Mouse (Mus musculus) stomach, postnatal 0 days (tissue): ENCODE measurements around the gene Tbc1d12.

ENCODE experiments used
- CTCF ChIP-seq: IDR thresholded peaks from 2 replicates; pipeline ENCODE4 v1.5.1; 2016; ENCODE audit warnings: antibody characterized with exemption, low read depth, mild to moderate bottlenecking, moderate library complexity
- EP300 ChIP-seq: optimal IDR thresholded peaks from 2 replicates; pipeline ENCODE3; 2016; ENCODE audit warnings: antibody characterized with exemption

GRCm38 (mm10) chr19:38858224-38858623 is 21.8 kb downstream of the Tbc1d12 start:
- no peak for TF ChIP-seq CTCF
- no peak for TF ChIP-seq EP300
